Mouse (Mus musculus): ENCODE data around the gene Dnah10.
A peak's percentile ranks its signal among the peaks of the same experiment; 100 is the strongest.

DNA sequence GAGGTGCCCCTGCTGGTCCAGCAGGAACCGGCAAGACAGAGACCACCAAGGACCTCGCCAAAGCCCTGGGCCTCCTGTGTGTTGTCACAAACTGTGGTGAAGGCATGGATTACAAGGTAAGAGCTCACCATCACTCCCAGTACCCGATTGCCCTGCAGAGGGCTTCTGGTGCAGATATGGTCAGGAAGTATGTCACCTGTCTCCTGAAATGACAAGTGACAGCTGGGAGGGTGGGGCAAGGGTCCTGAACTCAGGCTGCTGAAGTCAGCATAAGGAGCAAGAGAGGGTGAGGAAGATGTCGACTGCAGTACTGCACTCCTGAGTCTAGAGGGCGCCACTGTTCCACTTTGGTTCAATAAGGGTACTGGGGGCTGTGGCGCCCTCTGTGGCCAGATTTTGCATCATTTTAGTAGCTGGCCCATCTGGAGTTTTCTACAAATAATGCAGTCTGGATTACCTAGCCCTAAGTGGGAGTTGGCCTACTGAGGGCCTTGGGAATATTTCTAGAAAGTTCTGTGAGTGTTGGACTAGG is 52.4 kb downstream of the Dnah10 start:
- TF ChIP-seq EP300 (IDR thresholded peaks at IDR 0.05) (no peak), CTCF (IDR thresholded peaks at IDR 0.05) (peak; percentile 90)
